Mouse (Mus musculus) heart, embryonic 16.5 days (tissue): Measurements from ENCODE around the gene Naxe. TPM values are rescaled to one million over a fixed set of nuclear protein-coding genes. Genes with fewer than 3 reads are reported as not detected.
A peak's percentile ranks its signal among the peaks of the same experiment; 100 is the strongest.

Source experiments
- ATAC-seq: fragments of 200-750 bp; cut with Nextera tagmentation; replicated peaks from 2 replicates; pipeline ENCODE4 v1.8.0; 2017; ENCODE audit warnings: moderate number of reproducible peaks; ENCODE audit not compliant: insufficient read depth, low FRiP score; ENCODE audit errors: extremely low read depth
- H3K27ac ChIP-seq: fragments of 300-500 bp; sonication (generic); 2 replicates; pipeline ENCODE4 v1.5.1; 2014; ENCODE audit warnings: mild to moderate bottlenecking, low read length, control low read depth, moderate library complexity
- H3K27me3 ChIP-seq: fragments of 300-500 bp; sonication (generic); 2 replicates; pipeline ENCODE4 v1.6.1; 2014; ENCODE audit warnings: low read length, mixed read lengths; ENCODE audit not compliant: control insufficient read depth, insufficient read depth
- H3K36me3 ChIP-seq: fragments of 300-500 bp; sonication (generic); 2 replicates; pipeline ENCODE4 v1.6.1; 2014; ENCODE audit not compliant: control insufficient read depth, insufficient read depth
- H3K4me1 ChIP-seq: fragments of 300-500 bp; sonication (generic); 2 replicates; pipeline ENCODE4 v1.6.1; 2014; ENCODE audit warnings: low read length, mixed read lengths; ENCODE audit not compliant: control insufficient read depth, insufficient read depth
- H3K4me2 ChIP-seq: fragments of 300-500 bp; sonication (generic); 2 replicates; pipeline ENCODE4 v1.6.1; 2014; ENCODE audit warnings: low read depth, mild to moderate bottlenecking, control low read depth, low read length
- H3K4me3 ChIP-seq: fragments of 300-500 bp; sonication (generic); 2 replicates; pipeline ENCODE4 v1.5.1; 2014; ENCODE audit warnings: mild to moderate bottlenecking, control low read depth, low read length
- H3K9ac ChIP-seq: fragments of 300-500 bp; sonication (generic); 2 replicates; pipeline ENCODE4 v1.6.1; 2014; ENCODE audit warnings: low read length, control low read depth
- H3K9me3 ChIP-seq: fragments of 300-500 bp; sonication (generic); replicated peaks from 2 replicates; pipeline ENCODE4 v1.6.1; 2016; ENCODE audit warnings: low read length; ENCODE audit not compliant: control insufficient read depth
- WGBS: fragments of 180-500 bp; shearing (Covaris S2); extraction: QIAGEN DNeasy Blood & Tissue Kit; methylation state at CpG from one replicate; pipeline ENCODE4 v1.1.7; 2014; 5-methylcytosine and 5-hydroxymethylcytosine counted together
- polyA plus RNA-seq: library from polyadenylated mRNA; unstranded; fragments of >200 nt; fragmentation: Nextera tagmentation; extraction: Ambion mirVana; gene quantifications from 2 replicates; pipeline ENCODE4 v1.2.1, GENCODE M21; 2015

The Naxe gene
- polyA plus RNA-seq, 1 experiment from 2014 or later, result 155 TPM

GRCm38 (mm10) chr3:88033506-88033905 lies 24.8 kb downstream of the Naxe start:
- no peak overlapping the region for H3K9ac ChIP-seq
- H3K27me3 ChIP-seq, result peaks cover 20% of the 10 kb centered on the region
- no peak overlapping the region for H3K4me3 ChIP-seq
- ATAC-seq, result no peak
- no peak overlapping the region for H3K27ac ChIP-seq
- no peaks in the 10 kb centered on the region for H3K36me3 ChIP-seq
- H3K4me1 ChIP-seq, result no peaks in the 10 kb centered on the region
- no peak overlapping the region for H3K4me2 ChIP-seq
- WGBS, result 54% methylated on average over 5 of the region's 5 CpGs
- H3K9me3 ChIP-seq, result no peaks in the 10 kb centered on the region; the same call in 1 of the 2 replicates

GRCm38 (mm10) chr3:88030608-88031395 lies 27.5 kb downstream of the Naxe start:
- WGBS, result 10% methylated on average over 19 of the region's 19 CpGs
- 0 out of 2 replicates have a peak overlapping the region, but pooled peaks have one; percentile 3 for H3K4me3 ChIP-seq
- H3K36me3 ChIP-seq, result no peaks in the 10 kb centered on the region
- peak; percentile 32 for ATAC-seq
- H3K9me3 ChIP-seq, result peaks cover 7% of the 10 kb centered on the region
- no peaks in the 10 kb centered on the region for H3K4me1 ChIP-seq
- H3K9ac ChIP-seq, result no peak overlapping the region
- no peak overlapping the region for H3K27ac ChIP-seq
- 0 out of 2 replicates have a peak overlapping the region, but pooled peaks have one; percentile 34 for H3K4me2 ChIP-seq
- H3K27me3 ChIP-seq, result peaks cover 18% of the 10 kb centered on the region

- peaks cover 7% of the 10 kb centered on the region for H3K9me3 ChIP-seq
- H3K4me1 ChIP-seq, result peaks cover 9% of the 10 kb centered on the region
- WGBS, result 49% methylated on average over 5 of the region's 5 CpGs
- H3K4me2 ChIP-seq, result no peak within 1 kb of the TSS
- no peak within 1 kb of the TSS for H3K9ac ChIP-seq
- ATAC-seq, result no peak
- no peak within 1 kb of the TSS for H3K4me3 ChIP-seq
- no peaks in the 10 kb centered on the region for H3K36me3 ChIP-seq
- H3K27me3 ChIP-seq, result peaks cover 48% of the 10 kb centered on the region
- H3K27ac ChIP-seq, result no peak within 1 kb of the TSS
Measured at GRCm38 (mm10) chr3:88027434-88028186, 30.7 kb downstream of the Naxe start, which contains the start of gene Hapln2. Hapln2 (minus strand) TSS chr3:88027583.

- no peak overlapping the region for H3K4me3 ChIP-seq
- ATAC-seq, result no peak
- no peak overlapping the region for H3K9ac ChIP-seq
- no peak overlapping the region for H3K27ac ChIP-seq
- peaks cover 11% of the 10 kb centered on the region for H3K4me1 ChIP-seq
- H3K4me2 ChIP-seq, result no peak overlapping the region
- 58% methylated on average over 7 of the region's 7 CpGs for WGBS
- no peaks in the 10 kb centered on the region for H3K36me3 ChIP-seq
- H3K27me3 ChIP-seq, result peaks cover 54% of the 10 kb centered on the region
- H3K9me3 ChIP-seq, result peaks cover 7% of the 10 kb centered on the region
Measured at GRCm38 (mm10) chr3:88026823-88027222, 31.5 kb downstream of the Naxe start.

- H3K27ac ChIP-seq, result no peak overlapping the region
- peak; percentile 38 for ATAC-seq
Measured at GRCm38 (mm10) chr3:88023192-88024074, 34.9 kb downstream of the Naxe start.

GRCm38 (mm10) chr3:88022322-88023191 lies 35.7 kb downstream of the Naxe start:
- Histone ChIP-seq H3K9ac (peak overlapping the region; percentile 34), H3K27ac (no peak overlapping the region), H3K4me1 (peaks cover 11% of the 10 kb centered on the region), H3K27me3 (peaks cover 65% of the 10 kb centered on the region), H3K9me3 (no peaks in the 10 kb centered on the region), H3K36me3 (no peaks in the 10 kb centered on the region), H3K4me2 (peak overlapping the region; percentile 98), H3K4me3 (peak overlapping the region; percentile 66)
- WGBS, result 2% methylated on average over 66 of the region's 66 CpGs
- ATAC-seq, result peak; percentile 92

More at GRCm38 (mm10) chr3:88023192-88024074, 34.9 kb downstream of the Naxe start:
- Histone ChIP-seq H3K9ac (peak overlapping the region; percentile 34), H3K36me3 (no peaks in the 10 kb centered on the region), H3K4me1 (peaks cover 11% of the 10 kb centered on the region), H3K27me3 (peaks cover 62% of the 10 kb centered on the region), H3K4me2 (peak overlapping the region; percentile 98), H3K4me3 (peak overlapping the region; percentile 66), H3K9me3 (peaks cover 6% of the 10 kb centered on the region)
- WGBS, result 2% methylated on average over 81 of the region's 81 CpGs

GRCm38 (mm10) chr3:88010634-88011265 lies 47.5 kb downstream of the Naxe start:
- ATAC-seq, result no peak
- Histone ChIP-seq H3K9me3 (no peaks in the 10 kb centered on the region; the same call in 1 of the 2 replicates), H3K4me1 (peaks cover 4% of the 10 kb centered on the region; the same call in 1 of the 2 replicates), H3K4me3 (no peak overlapping the region), H3K27me3 (peaks cover 6% of the 10 kb centered on the region; the same call in 1 of the 2 replicates), H3K4me2 (no peak overlapping the region), H3K27ac (no peak overlapping the region), H3K36me3 (no peaks in the 10 kb centered on the region), H3K9ac (no peak overlapping the region)
- WGBS, result 11% methylated on average over 6 of the region's 6 CpGs
